Mouse (Mus musculus): ENCODE measurements around the gene Cox4i1. TPM values are rescaled to one million over a fixed set of nuclear protein-coding genes. Genes with fewer than 3 reads are reported as not detected.

The Cox4i1 gene
- polyA plus RNA-seq, 1 experiment = 976 TPM

DNA sequence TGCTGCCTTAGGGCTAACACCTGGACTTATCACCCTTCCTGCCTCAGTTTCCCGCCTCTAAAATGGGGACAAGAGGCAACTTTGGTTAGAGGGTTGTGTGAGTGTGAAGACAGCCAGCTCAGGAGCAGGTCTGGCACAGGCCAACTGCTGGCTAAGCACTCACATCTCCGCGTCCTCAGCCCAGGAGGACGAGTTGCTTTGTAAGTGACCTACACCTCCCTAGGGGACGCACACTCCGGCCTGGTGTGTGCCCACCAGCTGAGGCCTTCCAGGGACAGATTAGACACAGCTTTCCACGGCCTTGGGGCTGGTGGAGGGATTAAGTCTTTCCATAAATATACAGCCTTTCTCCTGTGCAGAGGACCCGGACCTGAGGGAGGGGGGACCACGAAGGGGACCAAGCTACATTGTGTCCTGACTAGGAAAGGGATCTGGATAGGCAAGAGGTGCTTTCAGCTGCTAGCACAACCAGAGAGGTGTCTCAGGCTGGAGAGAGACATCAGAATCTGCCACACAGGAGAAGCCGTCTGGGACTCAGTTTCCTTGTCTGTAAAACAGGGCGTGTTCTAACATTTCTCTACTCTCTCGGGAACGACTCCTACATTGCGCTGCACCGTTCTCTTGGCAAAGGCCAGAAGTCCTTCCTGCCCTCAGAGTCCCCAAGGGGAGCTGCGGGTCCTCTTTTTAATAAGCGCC, 34.9 kb upstream of the Cox4i1 start:
- DNase-seq (ENCODE audit: low read depth) = no peak
- TF ChIP-seq POLR2A (IDR thresholded peaks at IDR 0.05; ENCODE audit: borderline replicate concordance, extremely low read depth, insufficient read depth, insufficient read length, poor library complexity, severe bottlenecking) (no peak), CTCF (IDR thresholded peaks at IDR 0.05; ENCODE audit: borderline replicate concordance, extremely low read depth, insufficient read depth, insufficient read length) (no peak)

DNA sequence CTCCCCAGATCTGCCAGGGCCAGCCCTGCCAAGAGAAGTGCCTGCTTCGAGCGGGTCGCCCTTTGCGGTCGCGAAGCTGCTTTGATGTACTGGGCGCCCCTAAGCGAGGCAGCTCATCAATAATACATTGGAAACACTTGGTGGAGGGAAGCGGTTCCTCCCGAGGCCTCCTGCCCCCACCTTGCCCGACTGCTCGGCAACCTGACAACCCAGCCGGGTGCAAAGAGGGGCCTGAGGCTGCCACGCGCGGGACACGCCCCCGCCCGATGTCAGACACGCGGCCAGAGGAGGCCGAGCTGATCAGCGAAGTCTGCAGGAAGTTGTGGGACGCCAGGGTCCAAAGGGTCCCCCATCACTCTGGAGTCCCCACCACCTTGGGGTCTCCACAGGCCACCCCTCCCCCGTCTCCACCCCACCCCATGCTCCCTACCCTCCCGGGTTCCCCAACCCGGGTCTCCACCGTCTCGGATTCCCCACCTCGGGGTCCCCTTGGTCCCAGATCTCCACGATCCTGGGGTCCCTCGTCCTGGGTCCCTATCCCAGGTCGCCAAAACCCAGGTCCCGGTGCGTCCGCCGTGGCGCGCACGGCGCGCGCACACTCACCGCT, 34.3 kb upstream of the Cox4i1 start:
- DNase-seq (ENCODE audit: low read depth) = peak; percentile 43
- TF ChIP-seq POLR2A (IDR thresholded peaks at IDR 0.05; ENCODE audit: borderline replicate concordance, extremely low read depth, insufficient read depth, insufficient read length, poor library complexity, severe bottlenecking) (no peak), CTCF (IDR thresholded peaks at IDR 0.05; ENCODE audit: borderline replicate concordance, extremely low read depth, insufficient read depth, insufficient read length) (no peak)

DNA sequence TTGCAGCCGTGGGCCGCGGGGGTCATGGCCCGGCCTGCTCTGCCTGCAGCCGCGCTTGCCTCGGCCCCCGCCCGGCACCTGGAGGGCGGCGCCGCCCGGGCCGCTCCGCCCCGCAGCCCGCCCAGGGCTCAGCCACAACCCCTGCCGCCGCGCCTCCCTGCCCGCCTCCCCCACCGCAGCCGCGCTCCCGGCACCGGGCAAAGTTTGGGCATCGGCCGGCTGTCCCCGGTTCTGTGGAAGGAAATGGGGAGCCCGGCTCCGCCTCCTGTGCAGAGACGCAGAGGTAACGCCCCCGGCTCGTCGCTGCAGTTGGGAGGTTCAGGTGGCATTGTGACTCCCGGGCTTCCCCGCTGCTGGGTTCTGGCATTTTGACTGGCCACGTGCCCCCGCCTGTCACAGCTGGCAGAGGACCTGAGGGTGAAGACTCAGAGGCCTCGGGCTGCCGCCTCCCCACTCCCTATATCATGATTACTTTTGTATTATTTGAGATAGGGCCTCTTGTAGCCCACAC, 33.6 kb upstream of the Cox4i1 start:
- TF ChIP-seq CTCF (IDR thresholded peaks at IDR 0.05; ENCODE audit: borderline replicate concordance, extremely low read depth, insufficient read depth, insufficient read length) (no peak), POLR2A (IDR thresholded peaks at IDR 0.05; ENCODE audit: borderline replicate concordance, extremely low read depth, insufficient read depth, insufficient read length, poor library complexity, severe bottlenecking) (no peak)
- DNase-seq (ENCODE audit: low read depth) = no peak

DNA sequence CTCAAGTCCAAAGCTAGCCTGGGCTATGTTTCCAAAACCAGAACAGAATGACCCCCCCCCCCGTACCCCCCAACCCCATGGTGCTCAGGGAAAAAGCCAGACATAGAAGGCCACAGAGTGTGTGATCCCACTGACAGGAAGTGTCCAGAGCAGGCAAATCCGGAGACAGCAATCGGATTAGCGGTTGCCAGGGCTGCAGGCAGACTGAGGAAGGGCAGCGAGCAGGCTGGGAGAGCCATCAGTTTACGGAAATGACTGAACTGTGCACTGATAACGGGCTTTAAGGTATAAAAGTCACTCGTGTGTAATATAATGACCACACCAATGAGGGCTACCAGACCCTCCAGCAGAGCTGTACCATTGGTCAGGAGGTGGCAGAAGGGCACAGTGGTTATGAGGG, 26.8 kb upstream of the Cox4i1 start:
- no peak for DNase-seq (ENCODE audit: low read depth)
- TF ChIP-seq POLR2A (IDR thresholded peaks at IDR 0.05; ENCODE audit: borderline replicate concordance, extremely low read depth, insufficient read depth, insufficient read length, poor library complexity, severe bottlenecking) = no peak

DNA sequence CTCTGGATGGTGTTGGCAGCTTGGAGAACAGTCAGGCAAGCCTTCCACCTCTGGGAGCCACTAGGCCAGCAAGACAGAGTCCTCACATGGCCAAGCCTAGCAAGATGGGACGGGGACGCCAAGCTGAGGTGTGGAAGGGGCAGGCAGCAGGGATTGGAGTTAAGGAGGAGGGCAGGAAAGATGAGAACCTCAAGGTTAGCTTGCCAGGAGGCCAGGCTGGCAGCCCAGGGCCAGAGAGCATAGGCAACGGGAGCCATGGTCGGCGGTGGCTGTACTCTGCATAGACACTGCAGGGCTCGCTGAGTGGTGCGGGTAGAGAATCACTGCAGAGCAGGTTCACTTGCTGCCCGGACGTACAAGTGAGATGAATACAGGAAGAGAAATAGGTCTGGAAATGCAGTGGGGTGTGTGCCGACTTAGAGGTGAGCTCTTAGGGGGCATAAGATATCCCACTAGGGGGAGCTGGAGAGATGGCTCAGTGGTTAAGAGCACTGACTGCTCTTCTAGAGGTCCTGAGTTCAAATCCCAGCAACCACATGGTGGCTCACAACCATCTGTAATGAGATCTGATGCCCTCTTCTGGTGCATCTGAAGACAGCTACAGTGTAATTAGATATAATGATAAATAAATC, 25.9 kb upstream of the Cox4i1 start:
- TF ChIP-seq CTCF (IDR thresholded peaks at IDR 0.05; ENCODE audit: borderline replicate concordance, extremely low read depth, insufficient read depth, insufficient read length) (no peak), POLR2A (IDR thresholded peaks at IDR 0.05; ENCODE audit: borderline replicate concordance, extremely low read depth, insufficient read depth, insufficient read length, poor library complexity, severe bottlenecking) (no peak)
- no peak for DNase-seq (ENCODE audit: low read depth)

DNA sequence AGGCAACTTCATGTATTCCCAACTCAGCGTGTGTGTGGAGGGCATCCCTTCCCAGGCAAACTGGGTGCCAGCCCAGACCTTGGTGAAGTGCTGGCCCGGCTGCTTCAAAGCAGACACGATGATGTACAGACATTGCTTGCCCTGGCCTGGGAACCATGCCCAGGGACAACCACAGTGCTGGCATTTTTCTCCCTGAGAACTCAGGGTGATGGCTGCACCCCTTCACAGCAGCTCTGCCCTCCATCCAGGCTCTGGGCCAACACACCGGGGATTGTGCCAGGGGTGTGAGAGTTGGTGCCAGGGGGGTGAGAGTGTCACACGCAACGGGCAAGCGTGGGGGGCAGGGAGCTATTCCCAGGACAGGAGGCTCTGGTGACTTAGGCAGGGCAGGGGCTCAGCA, 23.4 kb upstream of the Cox4i1 start:
- TF ChIP-seq CTCF (IDR thresholded peaks at IDR 0.05; ENCODE audit: borderline replicate concordance, extremely low read depth, insufficient read depth, insufficient read length) (no peak), POLR2A (IDR thresholded peaks at IDR 0.05; ENCODE audit: borderline replicate concordance, extremely low read depth, insufficient read depth, insufficient read length, poor library complexity, severe bottlenecking) (no peak)
- DNase-seq (ENCODE audit: low read depth) = peak; percentile 85

DNA sequence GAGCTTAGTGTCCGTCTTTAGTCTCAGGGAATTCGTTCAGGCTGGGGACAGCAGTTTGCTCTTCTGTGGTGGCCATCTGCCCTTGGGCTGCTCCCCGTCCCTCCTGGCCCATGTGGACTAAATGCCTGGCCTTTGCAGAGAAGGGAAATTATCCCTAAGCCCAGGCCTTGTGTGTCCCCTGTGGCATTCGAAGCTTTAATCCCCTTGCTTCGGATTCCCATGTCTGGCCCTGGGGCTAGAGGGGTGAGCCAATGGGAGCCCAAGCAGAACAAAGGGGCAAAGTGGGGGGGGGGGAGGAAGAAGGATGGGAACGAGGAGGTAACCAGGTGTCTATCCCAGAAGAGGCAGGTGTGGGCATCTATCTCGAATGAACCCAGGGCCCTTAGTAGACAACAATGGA, 20.5 kb upstream of the Cox4i1 start, which contains the start of gene 1190005I06Rik:
1190005I06Rik (minus strand) TSS at position 101 of the 400 bp plus-strand sequence.
- TF ChIP-seq POLR2A (IDR thresholded peaks at IDR 0.05; ENCODE audit: borderline replicate concordance, extremely low read depth, insufficient read depth, insufficient read length, poor library complexity, severe bottlenecking) (no peak), CTCF (IDR thresholded peaks at IDR 0.05; ENCODE audit: borderline replicate concordance, extremely low read depth, insufficient read depth, insufficient read length) (no peak)

DNA sequence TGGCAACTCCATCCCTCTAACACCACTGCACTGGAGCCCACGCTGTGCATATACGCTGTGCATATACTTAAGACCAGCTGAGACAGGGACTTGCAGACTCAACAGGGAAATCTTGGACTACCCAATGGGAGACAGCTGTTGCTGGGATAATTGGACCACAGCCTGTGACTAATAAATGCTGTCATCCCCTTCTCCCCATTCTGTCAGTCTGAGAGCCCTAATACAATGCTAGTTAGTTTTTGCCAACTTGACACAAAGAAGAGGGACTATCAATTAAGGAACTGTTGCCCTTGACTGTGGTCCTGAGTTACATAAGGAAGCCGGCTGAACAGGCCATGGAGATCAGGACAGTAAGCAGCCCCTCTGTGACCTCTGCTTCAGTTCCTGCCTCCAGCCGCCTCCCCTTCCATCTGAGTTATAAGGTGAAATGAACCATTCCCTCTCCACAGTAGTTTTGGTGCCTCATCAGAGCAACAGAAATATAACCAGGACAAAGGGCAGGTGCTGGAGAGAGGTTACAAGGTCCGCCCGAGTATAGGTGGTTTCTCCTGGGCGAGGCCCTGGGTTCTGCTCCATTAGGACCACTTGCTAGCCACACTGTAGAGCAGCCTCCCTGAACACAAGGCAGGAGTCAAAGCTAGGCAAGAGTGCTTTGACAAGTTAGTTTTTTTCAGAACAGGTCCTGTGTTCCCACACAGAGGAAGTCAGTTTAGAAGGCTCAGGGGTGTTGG, 11.5 kb upstream of the Cox4i1 start:
- DNase-seq (ENCODE audit: low read depth) = peak; percentile 37
- no peak for TF ChIP-seq POLR2A (IDR thresholded peaks at IDR 0.05; ENCODE audit: borderline replicate concordance, extremely low read depth, insufficient read depth, insufficient read length, poor library complexity, severe bottlenecking)
- TF ChIP-seq CTCF (IDR thresholded peaks at IDR 0.05; ENCODE audit: borderline replicate concordance, extremely low read depth, insufficient read depth, insufficient read length) = no peak

More for the DNA sequence above, 20.5 kb upstream of the Cox4i1 start, which contains the start of gene 1190005I06Rik:
- DNase-seq (ENCODE audit: low read depth) = no peak

DNA sequence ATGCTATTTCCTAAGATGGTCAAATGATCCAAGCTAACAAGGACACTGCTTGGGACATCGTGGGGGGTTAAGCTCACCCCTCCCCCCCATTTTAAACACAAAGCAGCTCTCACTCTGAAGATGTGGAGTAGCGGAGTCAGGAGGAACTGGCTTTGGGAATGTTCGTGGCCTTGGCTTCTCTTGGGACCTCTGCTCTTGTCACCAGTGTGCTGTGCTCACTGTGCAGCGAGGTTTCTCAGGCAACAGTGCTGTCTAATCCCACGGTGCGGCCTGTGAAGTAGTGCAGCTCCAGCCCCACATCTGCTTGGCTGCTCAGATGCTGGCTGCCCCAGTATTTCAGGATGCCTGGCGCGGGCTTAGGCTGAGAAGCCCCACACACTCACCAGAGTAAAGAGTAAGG, 10.6 kb upstream of the Cox4i1 start:
- TF ChIP-seq CTCF (IDR thresholded peaks at IDR 0.05; ENCODE audit: borderline replicate concordance, extremely low read depth, insufficient read depth, insufficient read length) = no peak
- TF ChIP-seq POLR2A (IDR thresholded peaks at IDR 0.05; ENCODE audit: borderline replicate concordance, extremely low read depth, insufficient read depth, insufficient read length, poor library complexity, severe bottlenecking) = no peak
- no peak for DNase-seq (ENCODE audit: low read depth)

DNA sequence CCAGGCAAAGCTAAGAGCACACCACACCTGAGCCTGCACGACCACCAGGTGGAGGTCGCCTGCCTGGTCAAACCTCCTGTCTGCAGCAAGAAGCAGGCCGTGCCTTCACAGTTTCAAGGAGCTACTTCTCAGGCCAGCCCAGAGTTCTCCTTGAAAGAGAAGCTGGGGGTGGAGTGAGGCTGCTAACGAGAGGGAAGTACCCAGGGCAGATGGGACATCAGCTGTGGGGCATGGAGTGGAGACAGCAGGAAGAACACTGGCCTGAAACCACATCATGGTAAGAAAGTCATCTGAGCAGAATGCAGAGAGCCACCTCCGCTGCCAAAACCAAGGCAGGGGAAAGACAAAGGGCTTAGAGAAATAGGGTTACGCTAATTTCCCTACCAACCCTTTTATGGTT, 3.5 kb upstream of the Cox4i1 start:
- DNase-seq (ENCODE audit: low read depth) = no peak
- no peak for TF ChIP-seq CTCF (IDR thresholded peaks at IDR 0.05; ENCODE audit: borderline replicate concordance, extremely low read depth, insufficient read depth, insufficient read length)
- TF ChIP-seq POLR2A (IDR thresholded peaks at IDR 0.05; ENCODE audit: borderline replicate concordance, extremely low read depth, insufficient read depth, insufficient read length, poor library complexity, severe bottlenecking) = no peak

Data from brain, embryonic 14.5 days (tissue).